Mouse (Mus musculus) embryonic facial prominence, embryonic 15.5 days (tissue): ENCODE data around the gene Fcf1. TPM values are rescaled to one million over a fixed set of nuclear protein-coding genes. Genes with fewer than 3 reads are reported as not detected.

Experiments
- ATAC-seq: fragments of 200-750 bp; cut with Nextera tagmentation; 2 replicates; pipeline ENCODE4 v1.8.0; 2017; ENCODE audit warnings: low read depth, moderate TSS enrichment; ENCODE audit not compliant: insufficient number of reproducible peaks, low FRiP score, low TSS enrichment
- H3K27ac ChIP-seq: fragments of 300-500 bp; sonication (generic); replicated peaks from 2 replicates; pipeline ENCODE4 v1.5.1; 2015; ENCODE audit warnings: mild to moderate bottlenecking, inconsistent platforms
- H3K27me3 ChIP-seq: fragments of 300-500 bp; sonication (generic); 2 replicates; pipeline ENCODE4 v1.6.1; 2015; ENCODE audit warnings: inconsistent platforms
- H3K36me3 ChIP-seq: fragments of 300-500 bp; sonication (generic); 2 replicates; pipeline ENCODE4 v1.6.1; 2015; ENCODE audit warnings: mild to moderate bottlenecking, inconsistent platforms
- H3K4me1 ChIP-seq: fragments of 300-500 bp; sonication (generic); 2 replicates; pipeline ENCODE4 v1.6.1; 2015; ENCODE audit warnings: inconsistent platforms
- H3K4me2 ChIP-seq: fragments of 300-500 bp; sonication (generic); replicated peaks from 2 replicates; pipeline ENCODE4 v1.6.1; 2015; ENCODE audit warnings: mild to moderate bottlenecking, inconsistent platforms
- H3K4me3 ChIP-seq: fragments of 300-500 bp; sonication (generic); replicated peaks from 2 replicates; pipeline ENCODE4 v1.5.1; 2015; ENCODE audit warnings: mild to moderate bottlenecking, inconsistent platforms
- H3K9ac ChIP-seq: fragments of 300-500 bp; sonication (generic); 2 replicates; pipeline ENCODE4 v1.6.1; 2015; ENCODE audit warnings: inconsistent platforms
- H3K9me3 ChIP-seq: fragments of 300-500 bp; sonication (generic); replicated peaks from 2 replicates; pipeline ENCODE4 v1.6.1; 2016; ENCODE audit warnings: inconsistent platforms
- WGBS: fragments of 180-500 bp; shearing (Covaris S2); methylation state at CpG from one replicate; pipeline ENCODE4 v1.1.7; 2015; 5-methylcytosine and 5-hydroxymethylcytosine counted together
- polyA plus RNA-seq: library from polyadenylated mRNA; unstranded; fragments of >200 nt; fragmentation: Nextera tagmentation; extraction: Ambion mirVana; gene quantifications from 2 replicates; pipeline ENCODE4 v1.2.1, GENCODE M21; 2015

Gene Fcf1
- polyA plus RNA-seq, 1 experiment from 2014 or later = 130 TPM

- Histone ChIP-seq H3K27ac (no peak overlapping the region), H3K4me2 (peak overlapping the region; percentile 80), H3K4me3 (peak overlapping the region; percentile 90), H3K27me3 (no peaks in the 10 kb centered on the region), H3K9ac (peak overlapping the region; percentile 79), H3K4me1 (peaks cover 17% of the 10 kb centered on the region), H3K9me3 (no peaks in the 10 kb centered on the region), H3K36me3 (peaks cover 15% of the 10 kb centered on the region)
- no peak for ATAC-seq
- 22% methylated on average over 15 of the region's 15 CpGs for WGBS
These were observed 855 bp upstream of the Fcf1 start for GRCm38 (mm10) chr12:84969656-84970427.

GRCm38 (mm10) chr12:84979264-84979862, 8.7 kb downstream of the Fcf1 start:
- peaks cover 78% of the 10 kb centered on the region for H3K36me3 ChIP-seq
- no peak overlapping the region for H3K4me2 ChIP-seq
- 77% methylated on average over 2 of the region's 2 CpGs for WGBS
- no peak overlapping the region for H3K4me3 ChIP-seq
- no peaks in the 10 kb centered on the region for H3K9me3 ChIP-seq
- no peak overlapping the region for H3K27ac ChIP-seq
- no peak for ATAC-seq
- H3K9ac ChIP-seq = no peak overlapping the region
- no peaks in the 10 kb centered on the region for H3K27me3 ChIP-seq
- H3K4me1 ChIP-seq = no peaks in the 10 kb centered on the region

- H3K4me1 ChIP-seq = no peaks in the 10 kb centered on the region
- no peak overlapping the region for H3K4me3 ChIP-seq
- H3K27ac ChIP-seq = no peak overlapping the region
- WGBS = 51% methylated on average over 4 of the region's 4 CpGs
- no peak overlapping the region for H3K4me2 ChIP-seq
- H3K9me3 ChIP-seq = no peaks in the 10 kb centered on the region
- no peak overlapping the region for H3K9ac ChIP-seq
- no peak for ATAC-seq
- no peaks in the 10 kb centered on the region for H3K27me3 ChIP-seq
- peaks cover 5% of the 10 kb centered on the region; the same call in 1 of the 2 replicates for H3K36me3 ChIP-seq
These were observed 18.8 kb downstream of the Fcf1 start for GRCm38 (mm10) chr12:84989456-84989855.

GRCm38 (mm10) chr12:84995112-84995761, 24.5 kb downstream of the Fcf1 start:
- H3K9ac ChIP-seq = no peak overlapping the region
- peaks cover 19% of the 10 kb centered on the region for H3K4me1 ChIP-seq

GRCm38 (mm10) chr12:84996083-84996496, 25.4 kb downstream of the Fcf1 start, which contains the start of gene Ylpm1:
Ylpm1 (plus strand) TSS chr12:84996321.
- H3K27ac ChIP-seq = peak within 1 kb of the TSS; percentile 90
- peak within 1 kb of the TSS; percentile 97 for H3K9ac ChIP-seq
- peaks cover 19% of the 10 kb centered on the region for H3K4me1 ChIP-seq
- H3K4me2 ChIP-seq = peak within 1 kb of the TSS; percentile 83
- no peaks in the 10 kb centered on the region for H3K27me3 ChIP-seq
- no peaks in the 10 kb centered on the region for H3K9me3 ChIP-seq
- peak within 1 kb of the TSS; percentile 97 for H3K4me3 ChIP-seq
- ATAC-seq = peak; percentile 99
- no peaks in the 10 kb centered on the region for H3K36me3 ChIP-seq
- WGBS = under 1% methylated on average over 45 of the region's 45 CpGs

More at GRCm38 (mm10) chr12:84995112-84995761, 24.5 kb downstream of the Fcf1 start:
- Histone ChIP-seq H3K9me3 (no peaks in the 10 kb centered on the region), H3K36me3 (no peaks in the 10 kb centered on the region), H3K4me3 (peak overlapping the region; percentile 97; the same call in 1 of the 2 replicates), H3K27me3 (no peaks in the 10 kb centered on the region), H3K27ac (no peak overlapping the region), H3K4me2 (peak overlapping the region; percentile 83)
- no peak for ATAC-seq
- WGBS = 94% methylated on average over 9 of the region's 9 CpGs

GRCm38 (mm10) chr12:84996501-84997398, 26.1 kb downstream of the Fcf1 start:
- Histone ChIP-seq H3K27me3 (no peaks in the 10 kb centered on the region), H3K9me3 (no peaks in the 10 kb centered on the region), H3K4me3 (peak overlapping the region; percentile 97), H3K4me2 (peak overlapping the region; percentile 83), H3K36me3 (no peaks in the 10 kb centered on the region), H3K9ac (peak overlapping the region; percentile 97), H3K27ac (peak overlapping the region; percentile 90), H3K4me1 (peaks cover 19% of the 10 kb centered on the region)
- under 1% methylated on average over 37 of the region's 44 CpGs for WGBS
- ATAC-seq = peak; percentile 49

- H3K4me3 ChIP-seq = peak overlapping the region; percentile 8; the same call in 1 of the 2 replicates
- no peak overlapping the region for H3K27ac ChIP-seq
- H3K9ac ChIP-seq = no peak overlapping the region
- peaks cover 9% of the 10 kb centered on the region; the same call in 1 of the 2 replicates for H3K36me3 ChIP-seq
- H3K4me1 ChIP-seq = peaks cover 19% of the 10 kb centered on the region
- peak overlapping the region; percentile 83; the same call in 1 of the 2 replicates for H3K4me2 ChIP-seq
- ATAC-seq = no peak
- H3K27me3 ChIP-seq = no peaks in the 10 kb centered on the region
- no peaks in the 10 kb centered on the region for H3K9me3 ChIP-seq
These were observed 28.4 kb downstream of the Fcf1 start for GRCm38 (mm10) chr12:84999053-84999452.

- Histone ChIP-seq H3K36me3 (peaks cover 22% of the 10 kb centered on the region), H3K9me3 (no peaks in the 10 kb centered on the region), H3K4me2 (no peak overlapping the region), H3K27me3 (no peaks in the 10 kb centered on the region), H3K4me3 (no peak overlapping the region), H3K4me1 (no peaks in the 10 kb centered on the region), H3K27ac (no peak overlapping the region), H3K9ac (no peak overlapping the region)
- 90% methylated on average over 1 of the region's 1 CpGs for WGBS
- ATAC-seq = no peak
These were observed 35.5 kb downstream of the Fcf1 start for GRCm38 (mm10) chr12:85006206-85006605.

- Histone ChIP-seq H3K27me3 (no peaks in the 10 kb centered on the region), H3K4me2 (no peak overlapping the region), H3K27ac (no peak overlapping the region), H3K4me1 (no peaks in the 10 kb centered on the region), H3K4me3 (no peak overlapping the region), H3K36me3 (peaks cover 30% of the 10 kb centered on the region), H3K9me3 (no peaks in the 10 kb centered on the region), H3K9ac (no peak overlapping the region)
- ATAC-seq = no peak
These were observed 36.3 kb downstream of the Fcf1 start for GRCm38 (mm10) chr12:85007021-85007420.

GRCm38 (mm10) chr12:85009776-85010175, 39.1 kb downstream of the Fcf1 start:
- H3K4me3 ChIP-seq = no peak overlapping the region
- 69% methylated on average over 1 of the region's 1 CpGs for WGBS
- H3K27ac ChIP-seq = no peak overlapping the region
- no peaks in the 10 kb centered on the region for H3K9me3 ChIP-seq
- no peak overlapping the region for H3K9ac ChIP-seq
- peaks cover 41% of the 10 kb centered on the region for H3K36me3 ChIP-seq
- H3K4me1 ChIP-seq = no peaks in the 10 kb centered on the region
- no peak for ATAC-seq
- H3K4me2 ChIP-seq = no peak overlapping the region
- no peaks in the 10 kb centered on the region for H3K27me3 ChIP-seq
